Mouse (Mus musculus) hindbrain, embryonic 11.5 days (tissue): ENCODE measurements at regions not wholly inside any gene's neighbourhood (a gene's known extent, or its start where the extent isn't known, plus 50 kb on each side); places are given as distances from the start of the nearest gene placed in this dataset.
A peak's percentile ranks its signal among the peaks of the same experiment; 100 is the strongest.

Experiments used
- ATAC-seq: fragments of 200-750 bp; cut with Nextera tagmentation; 2 replicates; pipeline ENCODE4 v1.8.0; 2017; ENCODE audit warnings: mild to moderate bottlenecking, moderate TSS enrichment, moderate library complexity; ENCODE audit not compliant: low FRiP score
- DNase-seq: peaks from one replicate; pipeline ENCODE4 v3.0.0-alpha.2; 2015; ENCODE audit warnings: low spot score
- H3K27ac ChIP-seq: fragments of 300-500 bp; sonication (generic); 2 replicates; pipeline ENCODE4 v1.5.1; 2014; ENCODE audit warnings: mild to moderate bottlenecking, low read depth, low read length
- H3K27me3 ChIP-seq: fragments of 300-500 bp; sonication (generic); 2 replicates; pipeline ENCODE4 v1.6.1; 2014; ENCODE audit warnings: mild to moderate bottlenecking, low read length, moderate library complexity, mixed read lengths; ENCODE audit not compliant: control insufficient read depth, insufficient read depth
- H3K36me3 ChIP-seq: fragments of 300-500 bp; sonication (generic); 2 replicates; pipeline ENCODE4 v1.6.1; 2014; ENCODE audit warnings: mild to moderate bottlenecking, low read length, moderate library complexity, mixed read lengths; ENCODE audit not compliant: control insufficient read depth, insufficient read depth
- H3K4me1 ChIP-seq: fragments of 300-500 bp; sonication (generic); replicated peaks from 2 replicates; pipeline ENCODE4 v1.6.1; 2014; ENCODE audit warnings: low read length, mixed read lengths; ENCODE audit not compliant: control insufficient read depth, insufficient read depth
- H3K4me2 ChIP-seq: fragments of 300-500 bp; sonication (generic); replicated peaks from 2 replicates; pipeline ENCODE4 v1.6.1; 2014; ENCODE audit warnings: mild to moderate bottlenecking, low read depth, low read length
- H3K4me3 ChIP-seq: fragments of 300-500 bp; sonication (generic); 2 replicates; pipeline ENCODE4 v1.5.1; 2014; ENCODE audit warnings: low read depth, low read length
- H3K9ac ChIP-seq: fragments of 300-500 bp; sonication (generic); 2 replicates; pipeline ENCODE4 v1.6.1; 2014; ENCODE audit warnings: low read depth, low read length
- H3K9me3 ChIP-seq: fragments of 300-500 bp; sonication (generic); 2 replicates; pipeline ENCODE4 v1.6.1; 2016; ENCODE audit warnings: low read length; ENCODE audit not compliant: control insufficient read depth
- WGBS: fragments of 180-500 bp; shearing (Covaris S2); extraction: QIAGEN DNeasy Blood & Tissue Kit; methylation state at CpG from one replicate; pipeline ENCODE4 v1.1.7; 2014; 5-methylcytosine and 5-hydroxymethylcytosine counted together

DNA sequence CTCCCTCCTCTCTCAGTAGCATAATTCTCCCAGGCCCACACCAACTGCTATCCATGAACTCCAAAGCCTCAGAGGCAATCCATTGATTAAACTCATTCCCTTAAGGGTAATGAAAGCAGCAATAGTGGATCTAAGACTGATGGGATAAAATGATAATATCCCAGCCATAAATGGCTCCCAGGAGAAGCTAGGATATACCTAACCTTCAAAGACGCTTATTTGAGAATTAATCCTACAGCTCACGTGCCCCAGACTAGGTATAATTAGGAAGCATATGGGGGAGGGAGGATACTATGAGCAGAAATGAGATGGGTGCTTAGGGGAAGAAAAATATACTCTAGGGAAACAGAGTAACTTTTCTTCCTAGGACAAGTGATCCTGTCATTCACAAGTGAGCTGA is 52.8 kb upstream of the Rnf32 start:
- DNase-seq (no peak), ATAC-seq (no peak)
- 79% methylated on average over 2 of the region's 2 CpGs for WGBS
- Histone ChIP-seq H3K4me1 (no peaks in the 10 kb centered on the region), H3K4me3 (no peak overlapping the region), H3K9ac (no peak overlapping the region), H3K9me3 (no peaks in the 10 kb centered on the region), H3K4me2 (no peak overlapping the region), H3K36me3 (no peaks in the 10 kb centered on the region), H3K27me3 (no peaks in the 10 kb centered on the region), H3K27ac (no peak overlapping the region)

GRCm38 (mm10) chr5:29142502-29142901 is 53.3 kb upstream of the Rnf32 start:
- 86% methylated on average over 13 of the region's 13 CpGs for WGBS
- no peak for ATAC-seq

GRCm38 (mm10) chr5:29137481-29137880 is 58.3 kb upstream of the Rnf32 start:
- ATAC-seq (no peak), DNase-seq (no peak)
- Histone ChIP-seq H3K4me1 (no peaks in the 10 kb centered on the region), H3K27ac (no peak overlapping the region), H3K4me3 (no peak overlapping the region), H3K9ac (no peak overlapping the region), H3K36me3 (no peaks in the 10 kb centered on the region), H3K9me3 (no peaks in the 10 kb centered on the region), H3K27me3 (no peaks in the 10 kb centered on the region), H3K4me2 (no peak overlapping the region)
- WGBS: 86% methylated on average over 5 of the region's 5 CpGs

More at GRCm38 (mm10) chr5:29142502-29142901, 53.3 kb upstream of the Rnf32 start:
- Histone ChIP-seq H3K4me3 (no peak overlapping the region), H3K9me3 (no peaks in the 10 kb centered on the region), H3K4me1 (no peaks in the 10 kb centered on the region), H3K9ac (no peak overlapping the region), H3K27ac (no peak overlapping the region), H3K27me3 (no peaks in the 10 kb centered on the region), H3K4me2 (no peak overlapping the region), H3K36me3 (no peaks in the 10 kb centered on the region)
- DNase-seq: no peak

DNA sequence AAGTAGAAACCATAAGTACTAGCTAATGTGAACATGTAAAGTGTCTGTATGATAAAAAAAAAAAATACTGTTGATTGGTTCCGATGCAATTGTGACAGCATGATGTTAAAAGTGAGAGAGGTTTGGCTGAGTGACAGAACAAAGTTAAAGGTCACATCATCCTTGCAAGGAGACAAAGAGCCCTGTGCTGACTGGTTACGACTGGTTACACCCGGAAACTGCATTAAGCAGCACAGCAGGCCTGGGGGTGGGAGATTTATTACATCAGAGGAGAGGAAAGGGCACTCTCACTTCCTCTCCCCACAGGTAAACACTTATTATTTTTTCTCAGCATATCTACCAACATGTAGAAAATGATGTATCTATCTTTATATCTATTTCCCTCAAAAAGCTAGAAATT is 63.5 kb upstream of the Rnf32 start:
- Histone ChIP-seq H3K27me3 (no peaks in the 10 kb centered on the region), H3K9me3 (no peaks in the 10 kb centered on the region), H3K4me1 (no peaks in the 10 kb centered on the region), H3K4me2 (no peak overlapping the region), H3K9ac (no peak overlapping the region), H3K4me3 (no peak overlapping the region), H3K27ac (no peak overlapping the region), H3K36me3 (no peaks in the 10 kb centered on the region)
- 11% methylated on average over 3 of the region's 3 CpGs for WGBS
- ATAC-seq (no peak), DNase-seq (peak; percentile 44)

GRCm38 (mm10) chr5:29131762-29132161 is 64.0 kb upstream of the Rnf32 start:
- H3K9ac ChIP-seq: no peak overlapping the region
- H3K9me3 ChIP-seq: no peaks in the 10 kb centered on the region
- no peak overlapping the region for H3K4me3 ChIP-seq
- no peaks in the 10 kb centered on the region for H3K27me3 ChIP-seq
- no peak for ATAC-seq
- H3K4me1 ChIP-seq: no peaks in the 10 kb centered on the region
- H3K27ac ChIP-seq: no peak overlapping the region
- H3K4me2 ChIP-seq: no peak overlapping the region
- H3K36me3 ChIP-seq: no peaks in the 10 kb centered on the region
- 3% methylated on average over 2 of the region's 2 CpGs for WGBS
- peak; percentile 8 for DNase-seq

GRCm38 (mm10) chr5:29129724-29130123 is 66.1 kb upstream of the Rnf32 start:
- H3K4me3 ChIP-seq: no peak overlapping the region
- H3K27ac ChIP-seq: no peak overlapping the region
- no peak overlapping the region for H3K9ac ChIP-seq
- 92% methylated on average over 3 of the region's 3 CpGs for WGBS
- no peaks in the 10 kb centered on the region for H3K27me3 ChIP-seq
- no peaks in the 10 kb centered on the region for H3K9me3 ChIP-seq
- no peak for ATAC-seq
- no peak for DNase-seq
- H3K4me2 ChIP-seq: no peak overlapping the region
- H3K4me1 ChIP-seq: no peaks in the 10 kb centered on the region
- H3K36me3 ChIP-seq: no peaks in the 10 kb centered on the region

- DNase-seq (no peak), ATAC-seq (no peak)
- Histone ChIP-seq H3K9me3 (no peaks in the 10 kb centered on the region), H3K27ac (no peak overlapping the region), H3K36me3 (no peaks in the 10 kb centered on the region), H3K4me1 (no peaks in the 10 kb centered on the region), H3K27me3 (no peaks in the 10 kb centered on the region), H3K4me3 (no peak overlapping the region), H3K4me2 (no peak overlapping the region), H3K9ac (no peak overlapping the region)
- 68% methylated on average over 2 of the region's 2 CpGs for WGBS
These were observed 78.8 kb upstream of the Rnf32 start for GRCm38 (mm10) chr5:29116942-29117341.

DNA sequence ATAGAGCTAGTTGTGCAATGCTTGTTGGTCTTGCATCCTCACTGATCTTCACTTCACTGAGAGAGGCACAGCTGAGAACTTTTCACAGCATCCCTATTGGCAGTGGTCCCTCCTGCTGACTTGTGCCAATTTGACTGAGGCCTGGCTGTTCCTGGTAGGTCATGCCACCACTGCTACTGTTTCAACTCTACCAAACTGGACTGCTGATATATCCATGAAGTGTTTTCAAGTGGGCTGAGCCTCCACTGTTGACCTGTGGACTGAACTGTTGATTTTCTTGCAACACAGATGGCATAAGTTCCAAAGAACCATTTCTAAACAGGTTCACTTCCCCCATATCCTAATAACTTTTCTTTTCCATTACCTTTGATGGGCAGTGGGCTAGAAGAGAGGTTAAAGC is 83.3 kb upstream of the Rnf32 start:
- no peak overlapping the region for H3K27ac ChIP-seq
- H3K4me3 ChIP-seq: no peak overlapping the region
- ATAC-seq (no peak), DNase-seq (no peak)
- H3K9me3 ChIP-seq: no peaks in the 10 kb centered on the region
- H3K4me2 ChIP-seq: no peak overlapping the region
- H3K4me1 ChIP-seq: no peaks in the 10 kb centered on the region
- no peak overlapping the region for H3K9ac ChIP-seq
- H3K27me3 ChIP-seq: no peaks in the 10 kb centered on the region
- H3K36me3 ChIP-seq: no peaks in the 10 kb centered on the region

- H3K27ac ChIP-seq: no peak overlapping the region
- H3K4me1 ChIP-seq: no peaks in the 10 kb centered on the region
- no peak for ATAC-seq
These were observed 88.5 kb upstream of the Rnf32 start for GRCm38 (mm10) chr5:29107276-29107675.

More at GRCm38 (mm10) chr5:29107276-29107675, 88.5 kb upstream of the Rnf32 start:
- Histone ChIP-seq H3K4me2 (no peak overlapping the region), H3K4me3 (no peak overlapping the region), H3K9ac (no peak overlapping the region), H3K27me3 (no peaks in the 10 kb centered on the region), H3K9me3 (no peaks in the 10 kb centered on the region), H3K36me3 (no peaks in the 10 kb centered on the region)
- DNase-seq: no peak
